Mouse (Mus musculus) heart, postnatal 36 days (tissue): ENCODE data around the gene Rnf181. TPM values are rescaled to one million over a fixed set of nuclear protein-coding genes. Genes with fewer than 3 reads are reported as not detected.

Experiments
- DNase-seq, 2 experiments: peaks; one replicate each; pipeline ENCODE4 v3.0.0; 2021 to 2022
- intact Hi-C: fragments of 180-260 bp; cut with DNase I; formaldehyde crosslinking; loops from one replicate; pipeline ENCODE4 v1.15.1; 2025
- total RNA-seq, 2 experiments: library from RNA; stranded (reverse); gene quantifications; 2 replicates each; pipeline ENCODE4 v1.2.3; 2021

Rnf181 gene
- total RNA-seq: 10 to 100 TPM; 42.8 to 47.6 TPM

DNA sequence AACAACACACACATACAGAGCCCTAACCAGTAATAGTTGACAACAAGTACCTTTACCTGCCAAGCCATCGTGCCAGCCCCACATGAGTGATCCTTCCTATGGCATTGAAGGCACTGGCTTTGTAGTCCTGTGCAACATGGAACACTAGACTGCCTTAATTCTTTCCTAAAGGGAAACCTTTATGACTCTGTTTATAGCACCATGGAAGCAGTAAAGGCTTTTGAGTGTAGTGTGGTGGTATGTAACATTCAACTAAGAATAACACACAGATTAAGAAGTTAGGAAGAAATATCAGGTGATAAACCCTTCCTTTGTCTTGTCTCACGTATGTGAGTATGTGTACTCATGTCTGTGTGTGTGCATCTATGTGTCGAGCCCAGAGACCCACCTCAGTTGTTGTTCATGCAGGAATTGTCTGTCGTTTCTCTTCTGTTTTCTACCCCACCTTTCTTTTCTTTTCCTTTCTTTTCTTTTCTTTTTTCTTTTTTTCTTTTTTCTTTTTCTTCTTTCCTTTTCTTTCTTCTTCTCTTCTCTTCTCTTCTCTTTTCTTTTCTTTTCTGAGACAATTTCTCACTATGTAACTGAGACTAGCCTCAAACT is at the start of gene Rnf181:
TSS of gene Rnf181 (minus strand) at position 113 of the 600 bp plus-strand sequence.
- intact Hi-C loops: no loop called here

DNA sequence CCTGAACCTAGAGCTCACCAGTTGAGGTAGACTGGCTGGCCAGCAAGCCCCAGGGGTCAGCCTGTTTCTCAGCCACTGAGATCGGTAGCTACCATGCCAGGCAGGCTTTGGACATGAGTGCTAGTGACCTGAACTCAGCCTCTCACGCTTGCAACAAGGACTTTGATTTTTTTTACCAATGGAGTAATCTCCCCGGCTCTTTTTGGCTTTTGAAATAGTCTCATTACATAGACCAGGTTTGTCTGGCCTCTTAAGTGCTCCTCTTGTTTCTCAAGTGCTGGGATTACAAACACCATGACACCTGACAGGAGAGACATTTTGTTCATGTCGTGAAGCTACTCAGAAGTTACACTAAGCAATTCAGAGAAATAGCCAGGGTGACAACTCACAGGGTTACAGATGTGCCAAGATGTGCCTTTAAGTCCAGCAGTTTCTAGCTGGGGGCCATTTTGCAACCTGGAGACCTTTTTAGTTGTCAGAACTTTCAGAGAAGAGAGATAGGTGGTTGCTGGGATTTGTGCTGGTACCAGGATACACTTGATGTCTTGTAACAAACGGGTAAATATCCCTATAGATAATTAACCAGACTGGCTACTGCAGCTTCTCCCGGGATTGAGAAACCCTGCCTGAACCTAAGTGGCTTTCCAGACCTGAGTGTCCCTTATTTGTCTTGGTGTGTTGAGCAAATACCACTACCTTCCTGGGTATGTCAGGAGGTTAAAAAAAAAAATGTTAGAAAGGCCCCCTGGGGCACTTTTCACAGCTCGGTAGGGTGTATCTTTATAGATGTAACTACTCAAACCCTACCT is 49.4 kb upstream of the Rnf181 start:
- intact Hi-C loops: no loop called here
- DNase-seq: no peak

More for the DNA sequence above, at the start of gene Rnf181:
- DNase-seq: no peak

DNA sequence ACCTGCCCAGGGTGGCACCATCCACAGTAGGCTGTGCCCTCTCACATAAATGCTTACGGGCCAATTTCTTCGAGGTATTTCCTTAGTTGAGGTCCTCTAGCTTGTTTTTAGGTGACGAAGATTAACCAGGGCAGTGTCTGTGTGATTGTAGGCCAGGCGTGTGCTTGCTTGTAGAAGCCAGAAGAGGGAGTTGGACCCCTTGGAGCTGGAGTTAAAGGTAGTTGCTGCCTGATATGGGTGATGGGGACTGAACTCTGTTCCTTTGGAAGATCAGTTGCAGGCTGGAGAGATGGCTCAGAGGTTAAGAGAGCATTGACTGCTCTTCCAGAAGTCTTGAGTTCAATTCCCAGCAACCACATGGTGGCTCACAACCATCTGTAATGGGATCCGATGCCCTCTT is 48.4 kb upstream of the Rnf181 start:
- intact Hi-C loops: no loop called here
- DNase-seq: no peak

DNA sequence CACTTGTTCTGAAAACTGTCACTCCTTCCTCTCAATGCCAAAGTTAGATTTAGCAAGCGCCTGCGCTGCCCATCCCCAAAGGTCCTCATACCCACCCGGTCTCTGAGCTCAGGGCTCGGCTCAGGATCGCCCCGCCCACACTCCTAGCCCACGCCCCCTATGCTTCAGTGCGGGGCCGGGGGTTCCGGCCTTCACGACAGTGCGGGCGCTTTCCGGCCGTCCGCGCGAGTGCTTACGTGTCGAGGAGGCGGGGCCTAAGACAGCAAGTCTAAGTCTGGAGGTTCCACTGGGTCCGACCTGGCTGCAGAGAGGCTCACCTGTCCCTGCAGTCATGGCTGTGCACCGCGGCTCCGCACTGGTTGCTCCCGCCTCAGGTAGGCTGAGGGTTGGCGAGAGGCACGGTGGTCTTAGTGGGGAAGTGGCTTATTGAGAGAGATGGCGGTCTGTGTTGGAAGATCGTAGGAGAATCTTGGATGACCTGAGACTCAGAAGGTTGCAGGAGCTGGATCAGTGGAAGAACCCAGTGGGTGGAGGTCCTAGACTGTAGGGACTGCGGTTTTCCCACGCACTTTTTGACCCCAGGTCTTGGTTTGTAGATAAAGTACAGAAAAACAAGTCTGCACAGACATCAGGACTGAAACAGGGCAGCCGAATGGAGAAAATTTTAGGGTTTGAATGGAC is 47.5 kb upstream of the Rnf181 start, which contains the start of gene Ggcx:
TSS of gene Ggcx (plus strand) at position 233 of the 681 bp plus-strand sequence.
- intact Hi-C loops: no loop called here
- peak; percentile 92 to 94 for DNase-seq

DNA sequence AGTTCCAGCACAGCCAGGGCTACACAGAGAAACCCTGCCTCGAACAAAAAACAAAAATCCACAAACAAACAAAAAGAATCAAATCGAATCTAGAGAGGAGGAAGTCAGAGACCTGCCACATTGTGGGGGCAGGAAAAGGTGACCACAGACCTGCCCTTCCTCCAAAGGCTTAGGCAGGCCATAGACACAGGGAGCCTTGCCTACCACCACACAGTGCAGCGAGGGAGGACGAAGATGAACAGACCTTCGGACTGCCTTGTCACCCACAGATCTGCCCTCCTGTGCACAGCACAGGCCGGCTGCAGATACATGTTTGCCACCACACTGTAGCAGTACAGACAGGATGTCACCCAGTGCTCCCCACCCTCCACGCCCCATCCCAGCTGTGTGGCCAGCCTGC is 43.8 kb upstream of the Rnf181 start:
- no peak for DNase-seq
- intact Hi-C loops: no loop called here

DNA sequence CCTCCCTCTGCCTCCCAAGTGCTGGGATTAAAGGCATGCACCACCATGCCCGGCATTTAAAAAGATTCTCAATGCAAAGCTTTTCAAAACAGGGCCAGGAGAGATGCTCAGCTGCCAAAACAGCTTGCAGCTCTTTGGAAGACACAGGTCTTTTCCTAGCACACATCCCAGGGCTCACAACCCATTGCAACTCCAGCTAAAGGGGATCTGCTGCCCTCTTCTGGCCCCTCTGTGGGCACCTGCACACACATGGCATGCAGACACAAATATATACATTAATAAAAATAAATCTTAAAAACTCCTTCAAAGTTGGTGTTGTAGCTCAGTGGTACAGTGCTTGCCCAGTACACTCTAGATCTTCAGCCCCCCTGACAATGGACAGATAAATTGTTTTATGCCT is 43.2 kb upstream of the Rnf181 start:
- DNase-seq: no peak
- intact Hi-C loops: no loop called here

DNA sequence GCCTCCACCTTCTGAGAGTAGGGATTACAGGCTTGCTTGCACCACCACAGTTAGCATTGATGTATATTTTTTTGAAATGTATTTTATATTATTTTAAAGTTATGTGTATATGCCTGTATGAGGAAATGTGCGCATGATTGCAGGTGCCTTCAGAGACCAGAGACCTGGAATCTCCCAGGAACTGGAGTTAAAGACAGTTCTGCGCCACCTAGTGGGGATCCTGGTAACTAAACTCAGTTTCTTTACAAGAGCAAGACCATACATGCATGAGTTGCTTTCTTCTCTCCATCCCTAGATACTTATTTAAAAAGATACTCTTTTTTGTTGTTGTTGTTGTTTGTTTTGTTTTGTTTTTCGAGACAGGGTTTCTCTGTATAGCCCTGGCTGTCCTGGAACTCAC is 42.8 kb upstream of the Rnf181 start:
- DNase-seq: peak; percentile 55 to 65
- intact Hi-C loops: loop anchor here (5.0 to 10.0 kb wide), 2 partner anchors 122 to 225 kb away; no protein-coding TSS in a partner anchor

DNA sequence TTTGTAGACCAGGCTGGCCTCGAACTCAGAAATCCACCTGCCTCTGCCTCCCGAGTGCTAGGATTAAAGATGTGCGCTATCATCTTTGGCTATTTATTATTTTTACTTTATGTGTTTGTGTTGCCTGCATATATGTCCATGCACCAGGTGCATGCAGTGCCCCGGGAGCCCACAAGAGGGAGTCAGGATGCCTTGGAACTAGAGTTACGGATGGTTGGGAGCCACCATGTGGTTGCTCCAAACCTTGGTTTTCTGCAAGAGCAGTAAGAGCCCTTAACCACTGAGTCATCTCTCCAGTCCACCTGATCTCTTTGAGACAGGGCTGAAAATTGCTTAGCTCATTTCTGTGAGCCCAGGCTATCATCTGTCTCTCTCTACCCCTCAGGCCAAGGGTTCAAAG is 40.4 kb upstream of the Rnf181 start:
- DNase-seq: peak; percentile 76 to 88
- intact Hi-C loops: loop anchor here (2.0 to 10.0 kb wide), 3 partner anchors 44 to 222 kb away; no protein-coding TSS in a partner anchor

DNA sequence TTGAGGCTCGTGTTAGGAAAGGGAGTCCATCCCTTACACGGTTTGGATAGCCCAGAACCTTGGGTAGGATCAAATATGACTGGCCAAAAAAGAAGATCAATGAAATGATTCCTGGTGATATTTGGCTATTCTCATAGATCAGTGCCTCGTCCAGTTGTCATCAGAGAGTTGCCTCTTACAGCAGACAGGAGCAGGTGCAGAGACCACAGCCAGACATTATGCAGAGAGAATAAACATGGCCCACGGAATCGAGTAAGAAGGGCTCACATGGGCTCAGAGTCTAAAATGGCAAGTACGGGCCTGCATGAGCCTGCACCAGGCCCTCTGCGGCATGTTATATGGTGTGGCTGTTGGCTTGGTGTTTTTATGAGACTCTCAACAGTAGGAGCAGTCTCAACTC is 38.6 kb upstream of the Rnf181 start:
- no peak for DNase-seq
- intact Hi-C loops: loop anchor here (5.0 to 10.0 kb wide), 2 partner anchors 118 to 221 kb away; no protein-coding TSS in a partner anchor

DNA sequence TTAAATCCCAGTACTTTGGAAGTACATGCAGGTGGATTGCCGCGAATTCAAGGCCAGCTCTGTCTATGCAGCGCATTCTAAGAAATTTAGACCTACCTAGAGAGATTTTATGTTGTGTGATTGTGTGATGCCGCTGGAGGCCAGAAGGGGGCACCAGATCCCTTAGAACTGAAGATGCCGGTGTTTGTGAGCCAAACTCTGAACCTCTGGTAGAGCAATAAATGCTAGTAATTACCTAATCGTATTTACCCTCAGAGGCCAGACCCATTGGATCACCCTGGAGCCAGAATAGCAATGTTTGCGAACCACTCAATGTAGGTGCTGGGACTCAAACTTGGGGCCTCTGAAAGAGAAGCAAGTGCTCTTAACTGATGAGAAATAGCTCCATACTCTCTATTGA is 35.1 kb upstream of the Rnf181 start:
- DNase-seq: peak; percentile 80 to 87
- intact Hi-C loops: loop anchor here (10.0 kb wide), 1 partner anchor 217 kb away; no protein-coding TSS in a partner anchor

DNA sequence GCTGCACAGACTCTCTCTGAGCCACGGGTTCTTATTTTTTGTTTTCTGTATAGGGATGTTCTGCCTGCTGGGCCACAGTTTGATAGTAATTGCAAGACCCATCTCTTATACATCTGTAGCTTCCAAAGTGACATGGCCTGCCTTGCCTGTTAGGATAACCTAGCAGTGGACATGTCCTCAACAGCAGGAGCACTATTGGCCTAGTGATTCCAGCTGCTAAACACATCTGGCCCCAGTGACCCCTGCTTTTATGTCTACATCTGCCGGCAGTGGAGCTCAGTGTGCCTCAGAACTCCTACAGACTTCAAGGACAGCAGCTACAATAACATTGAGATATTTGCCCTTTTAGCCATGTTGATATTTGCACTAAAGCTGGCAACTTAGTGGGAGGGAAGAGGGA is 33.2 kb upstream of the Rnf181 start:
- intact Hi-C loops: loop anchor here (10.0 kb wide), 1 partner anchor 215 kb away; no protein-coding TSS in a partner anchor
- DNase-seq: no peak

DNA sequence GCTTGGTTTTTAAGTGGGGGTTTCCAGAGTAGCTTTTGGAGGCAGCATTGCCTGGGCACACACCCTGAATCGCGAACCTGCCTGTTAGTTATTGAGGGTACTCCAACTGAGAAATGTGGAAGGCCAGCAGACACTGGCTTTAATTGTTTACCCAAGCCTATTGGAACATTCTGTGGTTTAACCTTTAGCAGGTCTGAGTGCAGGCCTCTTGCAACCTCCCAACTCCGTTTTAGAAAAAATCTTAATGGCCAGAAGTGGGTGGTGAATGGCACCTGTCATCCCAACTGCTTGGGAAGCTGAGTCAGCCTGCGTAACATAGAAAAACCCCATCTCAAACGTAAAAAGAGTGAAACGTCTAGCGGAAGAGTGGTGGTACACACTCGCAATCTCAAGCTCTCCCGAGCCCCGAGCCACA is 30.1 kb upstream of the Rnf181 start:
- intact Hi-C loops: no loop called here
- DNase-seq: no peak

DNA sequence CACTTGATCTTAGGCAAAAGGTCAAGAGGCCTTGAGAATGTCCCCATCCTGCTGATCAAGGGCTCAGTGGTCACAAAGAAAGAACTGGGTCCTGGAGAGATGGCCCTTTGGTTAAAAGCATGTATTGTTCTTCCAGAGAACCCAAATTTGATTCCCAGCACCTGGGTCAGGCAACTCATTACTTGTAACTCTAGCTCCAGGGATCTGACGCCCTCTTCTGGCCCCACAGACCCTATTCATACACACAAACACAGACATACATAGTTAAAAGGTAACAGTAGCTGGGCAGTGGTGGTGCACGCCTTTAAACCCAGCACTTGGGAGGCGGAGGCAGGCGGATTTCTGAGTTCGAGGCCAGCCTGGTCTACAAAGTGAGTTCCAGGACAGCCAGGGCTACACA is 25.6 kb upstream of the Rnf181 start:
- no peak for DNase-seq
- intact Hi-C loops: loop anchor here (5.0 kb wide), 1 partner anchor 115 kb away; no protein-coding TSS in a partner anchor

DNA sequence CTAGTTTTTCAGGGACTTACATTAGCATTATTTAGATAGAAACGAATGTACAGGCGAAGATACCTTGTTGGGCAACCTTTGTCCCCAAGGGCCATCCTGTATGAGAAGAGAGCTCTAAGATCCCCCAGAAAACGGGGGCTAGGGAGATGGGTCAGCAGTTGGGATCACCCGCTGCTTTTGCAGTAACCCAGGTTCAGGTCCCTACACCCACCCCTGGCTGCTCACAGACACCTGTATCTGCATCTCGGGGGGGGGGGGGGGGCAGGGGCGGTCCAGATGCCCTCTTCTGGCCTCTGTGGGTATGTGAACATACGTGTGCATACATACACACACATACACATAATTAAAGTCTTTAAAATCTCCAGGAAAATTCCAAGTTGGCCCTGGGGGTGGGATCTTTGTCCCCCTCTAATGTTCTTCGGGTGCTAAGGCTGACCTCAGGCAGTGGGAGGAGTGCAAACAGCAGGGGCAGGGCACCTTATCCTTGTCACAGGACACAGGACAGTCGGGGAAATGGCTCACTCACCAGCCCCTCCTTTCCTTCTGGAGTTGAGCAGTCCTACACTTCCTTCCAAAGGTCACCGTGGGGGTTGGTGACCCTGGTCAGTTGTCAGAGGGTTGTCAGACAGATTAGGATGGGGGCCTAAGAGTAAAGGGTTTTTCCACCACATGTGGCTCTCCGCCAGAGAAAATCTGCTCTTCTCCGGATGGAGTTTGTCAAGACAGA is 24.2 kb upstream of the Rnf181 start:
- DNase-seq: peak; percentile 72 to 73
- intact Hi-C loops: loop anchor here (5.0 kb wide), 1 partner anchor 114 kb away; no protein-coding TSS in a partner anchor

DNA sequence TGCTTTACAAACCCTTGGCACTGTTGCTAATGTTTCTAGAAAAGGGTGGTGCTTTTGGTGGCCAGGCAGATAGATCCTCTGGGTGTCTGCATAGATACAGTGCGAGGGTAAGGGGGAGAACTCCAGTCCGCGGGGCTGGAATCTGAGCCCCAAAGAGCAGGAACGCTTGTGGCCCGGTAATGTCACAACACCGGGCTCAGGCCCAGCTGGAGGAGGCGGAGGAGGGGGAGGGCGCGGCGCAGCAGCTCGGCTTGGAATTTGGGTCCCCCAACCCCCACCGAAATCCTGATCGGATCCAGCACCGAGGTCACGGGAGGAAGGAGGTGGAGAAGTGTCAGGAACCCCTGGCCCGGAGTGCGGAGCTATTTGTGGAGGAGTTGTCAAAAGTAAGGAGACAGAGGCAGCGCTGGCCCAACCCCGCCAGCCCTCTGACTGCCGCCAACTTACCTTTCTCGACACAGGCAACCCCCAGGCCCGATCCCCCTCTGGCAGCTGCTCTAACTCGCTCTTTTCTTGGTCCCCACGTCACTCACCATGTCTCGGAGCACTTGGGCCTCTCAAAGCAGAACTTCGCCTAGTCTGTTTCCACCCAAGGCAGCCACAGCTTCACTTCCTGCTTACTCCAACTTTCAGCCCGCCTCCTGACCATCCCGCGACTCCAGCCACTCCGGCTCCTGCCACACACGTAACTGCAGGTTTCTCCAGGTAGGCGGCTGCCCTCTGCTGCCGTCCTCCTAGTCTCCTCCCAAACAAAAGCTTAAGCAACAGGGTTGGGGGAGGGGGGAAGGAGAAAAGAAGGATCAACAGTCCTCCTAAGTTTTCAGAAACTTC is 23.4 kb upstream of the Rnf181 start, which contains the start of gene Vamp8:
TSS of gene Vamp8 (minus strand) at position 763 of the 831 bp plus-strand sequence.
- DNase-seq: peak; percentile 89 to 93
- intact Hi-C loops: loop anchor here (5.0 kb wide), 1 partner anchor 113 kb away; no protein-coding TSS in a partner anchor

DNA sequence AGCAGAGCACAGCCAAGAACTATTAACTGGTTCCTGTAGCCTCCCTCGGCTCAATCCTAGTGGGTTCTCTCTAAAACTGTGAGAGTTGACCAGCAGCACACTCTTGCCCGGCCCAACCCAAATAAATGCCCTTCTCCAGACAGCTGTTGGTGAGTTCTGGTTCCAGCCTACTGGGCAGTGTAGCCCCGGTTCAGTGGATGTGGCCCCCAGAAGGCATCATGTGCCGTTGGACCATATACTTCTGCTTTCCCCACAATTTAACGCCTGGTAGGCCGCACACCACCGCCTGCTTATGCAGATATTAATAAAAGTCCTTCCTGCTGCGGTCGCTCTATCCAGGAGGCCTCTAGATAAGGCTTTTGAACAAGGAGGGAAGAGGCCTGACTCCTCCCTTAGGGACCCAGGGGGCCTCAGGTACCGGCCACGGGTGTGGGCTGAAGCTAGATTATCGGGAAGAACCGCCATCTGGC is 22.8 kb upstream of the Rnf181 start:
- DNase-seq: no peak
- intact Hi-C loops: no loop called here

DNA sequence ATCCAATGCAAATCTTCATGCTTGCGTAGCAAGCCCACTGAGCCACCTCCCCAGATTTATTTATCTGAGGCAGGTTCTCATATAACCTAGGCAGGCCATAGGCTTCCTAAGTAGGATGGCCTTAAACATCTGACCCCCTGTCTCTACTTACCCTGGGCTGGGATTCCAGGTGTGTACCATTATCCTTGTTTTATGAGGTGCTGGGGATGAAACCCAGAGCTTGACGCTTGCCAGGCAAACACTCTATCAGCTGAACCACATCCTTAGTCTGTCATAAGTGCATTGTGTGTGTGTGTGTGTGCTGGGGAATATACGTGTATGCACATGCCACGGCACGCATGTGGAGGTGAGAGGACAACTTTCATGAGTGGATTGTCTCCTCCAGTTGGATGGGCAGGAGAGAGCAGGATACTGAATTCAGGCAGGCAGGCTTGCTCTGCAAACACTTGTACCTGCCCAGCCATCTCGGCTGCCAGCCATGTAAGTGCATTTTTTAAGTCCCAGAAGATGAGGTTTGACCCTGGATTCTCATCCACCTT is 22.1 kb upstream of the Rnf181 start:
- DNase-seq: no peak
- intact Hi-C loops: no loop called here

DNA sequence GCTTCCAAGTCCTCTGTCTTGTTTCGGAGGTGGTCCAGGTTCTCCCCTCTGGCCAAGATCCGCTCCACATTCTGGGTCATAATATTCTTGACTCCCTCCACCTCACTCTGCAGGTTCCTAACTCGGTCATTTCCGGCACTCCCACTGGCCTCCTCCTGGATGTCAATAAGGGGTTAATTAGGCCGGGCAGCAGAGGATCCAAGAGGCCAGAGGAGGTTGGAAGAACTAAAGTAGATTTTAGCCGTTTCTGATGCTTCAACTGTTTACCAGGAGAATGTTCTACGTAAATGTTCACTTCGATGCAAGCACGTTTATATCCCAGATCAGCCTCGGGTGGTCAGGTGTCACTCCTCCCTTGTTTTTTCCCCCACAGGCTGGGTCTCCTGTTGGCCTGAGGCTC is 21.5 kb upstream of the Rnf181 start:
- intact Hi-C loops: no loop called here

DNA sequence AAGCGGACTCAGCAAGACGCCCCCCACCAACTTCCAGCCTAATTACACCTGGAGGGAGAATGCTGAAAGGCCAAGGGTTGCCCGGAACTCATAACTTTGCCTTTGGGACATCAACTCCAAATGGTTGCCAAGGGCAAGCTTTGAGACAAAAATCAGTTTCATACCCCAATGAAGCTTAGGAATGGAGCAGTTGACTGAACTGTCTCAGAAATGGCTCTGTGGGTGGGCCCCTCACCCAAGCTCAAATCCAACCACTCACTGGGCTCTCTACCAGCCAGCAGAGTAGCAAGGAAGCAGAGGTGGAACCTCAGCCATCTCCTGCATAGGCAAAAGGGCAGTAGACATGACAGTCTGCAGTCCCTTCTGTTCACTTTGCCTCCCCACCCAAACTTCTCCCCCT is 21.1 kb upstream of the Rnf181 start:
- intact Hi-C loops: no loop called here
- no peak for DNase-seq

More for the DNA sequence above, 21.5 kb upstream of the Rnf181 start:
- no peak for DNase-seq
